Mouse (Mus musculus): ENCODE measurements around the gene Magi3.

The Magi3 gene

DNA sequence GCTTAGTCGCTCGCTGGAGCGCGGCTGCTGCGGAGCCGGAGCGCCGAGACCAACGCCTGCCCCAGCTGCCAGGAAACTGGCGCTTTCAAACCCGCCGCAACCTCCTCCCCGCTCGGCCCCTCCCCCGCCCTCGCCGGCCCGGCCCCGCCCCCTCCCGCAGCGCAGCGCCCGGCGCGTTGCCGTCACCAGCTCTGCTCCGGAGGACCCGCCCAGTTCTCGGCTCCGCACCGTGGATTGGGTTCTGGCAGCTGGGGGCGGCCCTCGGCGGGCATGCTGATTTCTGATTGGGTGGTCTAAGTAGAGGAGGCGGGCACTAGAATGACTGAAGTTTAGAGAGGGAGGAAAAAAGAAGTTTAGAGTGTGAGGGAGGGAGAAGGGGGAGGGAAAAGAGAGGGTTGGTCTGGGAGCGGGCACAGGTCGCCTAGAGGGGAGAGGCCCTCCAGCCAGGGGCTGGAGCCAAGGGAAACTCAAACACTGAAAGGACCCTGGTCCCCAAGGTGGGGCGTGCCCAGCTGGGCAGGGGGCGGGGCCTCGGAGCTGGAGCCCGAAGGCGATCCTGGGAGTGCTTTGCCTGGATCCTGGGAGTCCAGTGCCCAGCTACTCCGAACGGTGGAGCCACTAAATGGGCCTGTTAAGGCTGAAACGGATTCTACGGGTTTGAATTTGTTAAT is at the start of gene Magi3:
Gene Magi3, minus strand, starts transcription at position 80 of the 671 bp plus-strand sequence.
- peak; percentile 90 for DNase-seq (ENCODE audit: low spot score)

DNA sequence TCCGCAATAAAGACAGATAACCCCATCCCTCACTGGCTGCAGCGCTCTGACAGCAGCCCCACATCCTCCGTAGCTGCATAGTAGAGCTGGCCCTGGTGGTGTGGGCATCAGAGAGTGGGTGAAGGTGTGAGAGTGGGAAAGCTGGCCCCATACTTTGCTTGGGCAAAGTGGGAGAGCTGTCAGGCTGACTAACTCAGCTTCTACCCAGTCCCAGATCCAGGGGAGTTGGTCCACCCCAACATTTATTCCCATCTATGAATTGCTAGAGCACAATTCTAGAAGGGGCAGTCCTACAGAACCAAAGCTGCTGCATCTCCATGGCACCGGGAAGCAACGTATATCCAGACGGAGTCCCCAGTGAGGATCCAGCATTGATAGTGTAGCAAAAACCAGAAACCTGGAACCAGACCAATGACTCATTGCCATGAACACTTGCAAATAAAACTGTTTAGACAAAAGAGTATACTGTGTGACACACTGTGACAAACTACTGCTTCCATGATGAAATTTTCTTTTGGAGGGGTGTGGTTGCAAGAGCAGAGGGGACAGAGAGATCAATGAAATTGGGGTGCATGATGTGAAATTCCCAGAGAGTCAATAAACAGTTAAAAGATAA is 44.5 kb upstream of the Magi3 start:
- DNase-seq (ENCODE audit: low spot score), result no peak

DNA sequence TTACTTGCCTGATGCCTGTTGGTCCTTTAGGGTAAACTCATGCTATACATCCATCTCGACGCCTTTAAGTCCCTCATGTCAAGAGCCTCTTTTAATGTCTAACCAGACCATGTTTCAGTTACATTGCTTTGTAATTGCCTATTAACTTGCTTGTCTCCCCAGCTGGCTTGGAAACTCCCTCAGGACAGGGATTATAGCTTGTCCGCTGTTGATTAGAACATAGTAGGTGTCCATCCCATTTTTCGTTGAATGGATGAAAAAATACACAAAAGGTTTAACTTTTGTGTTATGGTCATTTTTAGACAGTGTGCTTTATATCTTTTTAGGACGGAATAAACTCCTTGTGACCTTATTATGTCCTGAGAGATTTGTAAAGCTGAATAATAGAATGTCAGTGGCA is 40.0 kb upstream of the Magi3 start:
- DNase-seq (ENCODE audit: low spot score), result no peak

DNA sequence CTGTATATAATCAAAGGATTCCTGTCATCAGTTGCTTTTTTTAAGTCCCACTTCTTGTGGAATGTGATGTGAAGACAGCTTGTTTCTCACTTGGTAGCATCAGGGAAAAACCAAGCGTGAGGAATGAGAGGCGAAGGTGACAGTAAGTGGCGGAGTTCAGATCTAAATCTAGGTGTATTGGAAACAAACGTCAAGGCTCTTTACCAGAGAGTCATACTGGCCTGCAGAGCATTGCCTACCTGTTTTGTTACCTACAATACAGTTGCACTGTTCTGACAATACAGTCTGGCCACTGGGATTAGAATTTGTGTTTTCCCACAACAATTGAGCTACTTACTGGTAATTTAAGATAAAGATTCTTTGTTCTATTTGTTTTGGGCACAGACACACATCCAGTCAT is 39.0 kb upstream of the Magi3 start:
- no peak for DNase-seq (ENCODE audit: low spot score)

DNA sequence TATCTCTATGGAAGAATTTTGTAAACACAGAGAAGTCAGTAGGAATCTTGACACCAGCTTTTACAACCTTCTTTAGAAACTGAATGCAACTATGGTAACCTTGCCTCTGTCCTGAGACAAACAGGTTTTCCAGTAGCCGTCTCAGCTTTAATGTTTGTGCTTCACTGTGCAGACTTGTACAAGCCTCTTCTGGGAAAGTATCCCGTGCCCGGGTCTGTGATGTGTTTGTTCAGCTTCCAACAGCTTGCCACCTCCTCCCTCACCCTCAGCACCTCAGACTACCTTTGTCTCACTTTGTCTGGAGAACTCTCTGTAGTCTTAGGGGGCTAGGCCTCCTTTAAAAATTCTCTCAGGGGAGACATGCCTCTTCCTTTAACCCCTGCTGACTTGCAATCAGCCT is 36.9 kb upstream of the Magi3 start:
- DNase-seq (ENCODE audit: low spot score), result no peak

DNA sequence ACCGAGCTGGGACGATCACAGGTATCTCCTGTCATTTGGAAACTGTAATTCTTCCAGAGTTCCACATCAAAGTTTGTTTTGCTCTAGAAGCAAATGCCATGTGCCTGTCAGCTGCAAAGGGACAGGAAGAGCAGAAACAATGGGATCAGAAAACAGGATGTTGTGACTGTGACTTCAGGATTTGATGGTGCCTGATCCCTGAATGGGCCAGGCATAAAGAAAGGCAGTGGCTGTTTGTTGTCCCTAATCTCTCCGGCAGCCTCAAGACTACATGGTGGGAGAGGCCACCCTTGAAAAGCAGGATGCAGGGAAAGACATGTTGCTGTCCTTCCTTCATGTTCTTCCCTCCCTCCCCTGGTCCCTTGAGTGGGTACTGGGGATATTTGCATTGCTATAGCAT is 33.6 kb upstream of the Magi3 start:
- DNase-seq (ENCODE audit: low spot score), result no peak

DNA sequence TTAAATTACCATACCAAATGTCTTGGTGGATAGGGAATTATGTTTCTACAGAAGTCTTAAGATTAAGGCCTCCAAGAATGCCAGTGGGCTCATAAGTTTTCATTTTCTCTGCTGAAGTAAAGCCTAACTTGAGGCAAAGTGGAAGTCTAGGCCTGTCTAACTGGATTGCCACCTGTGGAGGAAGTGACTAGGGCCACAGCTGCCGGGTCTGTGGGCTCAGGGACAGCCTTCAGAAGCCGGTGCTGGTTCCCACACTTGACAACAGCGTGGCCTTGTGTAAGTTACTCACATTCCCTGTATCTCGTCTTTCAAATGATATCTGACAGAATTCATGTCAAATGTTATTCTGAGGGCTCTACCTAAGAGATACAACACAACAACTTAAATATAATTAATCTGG is 27.7 kb upstream of the Magi3 start:
- no peak for DNase-seq (ENCODE audit: low spot score)

DNA sequence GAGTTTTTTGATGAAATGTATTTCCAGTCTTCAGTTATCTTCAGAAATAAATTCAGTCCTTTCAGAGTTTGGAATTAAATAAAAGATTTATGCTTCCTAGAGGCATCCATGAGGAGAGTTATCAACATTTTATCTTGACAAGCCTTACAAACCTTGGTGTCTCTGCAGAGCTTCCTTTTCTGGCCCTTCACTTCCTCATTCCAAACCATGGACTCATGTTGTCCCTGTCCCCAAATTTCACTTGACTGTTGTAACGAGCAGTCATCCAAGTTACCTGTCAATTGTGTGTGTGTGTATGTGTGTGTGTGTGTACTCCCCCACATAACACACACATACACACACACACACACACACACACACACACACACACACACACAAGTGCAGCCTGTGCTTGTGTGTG is 26.9 kb upstream of the Magi3 start:
- no peak for DNase-seq (ENCODE audit: low spot score)

DNA sequence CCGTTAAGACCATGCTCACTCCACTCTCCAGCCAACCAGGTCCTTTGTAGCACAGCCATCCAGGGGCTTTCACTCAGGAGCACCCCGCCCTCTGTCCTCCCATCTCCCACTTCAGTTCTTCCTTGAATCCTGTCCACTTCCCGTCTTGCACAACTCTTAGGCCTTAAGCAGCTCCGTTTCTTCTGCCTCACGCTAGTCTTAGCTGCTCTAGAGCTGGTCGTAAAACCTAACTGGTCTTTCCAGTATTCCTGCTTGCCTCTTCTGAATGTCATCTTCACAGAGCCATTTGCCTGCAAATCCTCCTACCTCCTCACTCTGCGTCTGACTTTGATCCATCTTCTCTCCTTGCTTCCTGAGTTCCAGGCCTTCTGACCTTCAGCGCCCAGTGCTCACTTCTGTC is 24.2 kb upstream of the Magi3 start:
- no peak for DNase-seq (ENCODE audit: low spot score)

DNA sequence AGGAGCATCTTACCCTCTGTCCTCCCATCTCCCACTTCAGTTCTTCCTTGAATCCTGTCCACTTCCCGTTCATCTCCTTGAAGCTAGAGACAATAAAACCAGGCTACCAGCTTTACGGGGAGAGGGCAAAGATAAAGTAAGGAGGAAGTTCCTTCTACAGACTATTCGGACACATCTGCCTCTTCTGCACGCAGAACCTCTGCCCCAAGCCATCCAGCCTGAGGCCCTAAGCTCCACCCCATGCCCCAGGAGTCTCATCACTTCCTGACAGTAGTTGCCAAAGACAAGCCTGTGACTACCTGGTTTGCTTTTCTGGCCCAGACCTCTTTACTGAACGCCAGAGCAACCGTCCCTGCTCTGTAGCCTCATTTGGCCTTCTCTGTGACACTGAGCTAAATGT is 23.8 kb upstream of the Magi3 start:
- DNase-seq (ENCODE audit: low spot score), result no peak

DNA sequence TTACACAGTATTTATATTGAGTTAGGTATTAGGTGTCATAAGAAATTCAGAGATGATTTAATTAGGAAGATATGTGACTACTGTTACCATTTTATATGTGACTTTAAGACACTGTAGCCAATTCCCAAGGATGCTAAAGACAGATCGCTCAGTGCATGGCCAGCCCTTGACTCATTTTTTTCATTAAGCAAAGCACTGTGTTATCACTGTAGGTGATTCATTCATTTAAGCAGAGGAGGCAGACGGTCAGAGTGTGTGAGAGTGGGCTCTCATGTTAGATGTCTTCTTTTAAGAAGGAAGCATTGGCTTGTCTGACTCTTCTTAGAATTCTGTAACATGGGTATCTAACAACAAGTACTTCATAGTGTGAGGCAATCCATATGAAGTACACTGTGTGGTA is 19.6 kb upstream of the Magi3 start:
- no peak for DNase-seq (ENCODE audit: low spot score)

DNA sequence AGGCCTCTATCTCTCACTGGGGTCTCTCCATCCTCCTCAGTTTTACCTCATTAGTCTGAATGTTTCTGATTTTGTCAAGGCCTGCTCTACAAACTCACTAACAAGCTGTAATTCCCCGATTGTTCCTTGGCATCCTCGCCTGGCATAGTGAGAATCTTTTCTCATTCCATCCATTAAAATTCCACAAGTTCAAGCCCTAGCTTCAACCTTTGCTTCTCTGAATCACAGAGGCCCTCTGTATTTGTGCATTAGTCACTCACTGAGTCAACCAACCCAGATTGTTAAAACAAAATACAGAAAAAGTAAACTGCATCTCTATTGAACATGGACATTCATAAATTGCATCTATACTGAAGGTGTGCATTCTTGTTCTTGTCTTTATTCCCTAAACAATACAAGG is 19.2 kb upstream of the Magi3 start:
- DNase-seq (ENCODE audit: low spot score), result no peak

DNA sequence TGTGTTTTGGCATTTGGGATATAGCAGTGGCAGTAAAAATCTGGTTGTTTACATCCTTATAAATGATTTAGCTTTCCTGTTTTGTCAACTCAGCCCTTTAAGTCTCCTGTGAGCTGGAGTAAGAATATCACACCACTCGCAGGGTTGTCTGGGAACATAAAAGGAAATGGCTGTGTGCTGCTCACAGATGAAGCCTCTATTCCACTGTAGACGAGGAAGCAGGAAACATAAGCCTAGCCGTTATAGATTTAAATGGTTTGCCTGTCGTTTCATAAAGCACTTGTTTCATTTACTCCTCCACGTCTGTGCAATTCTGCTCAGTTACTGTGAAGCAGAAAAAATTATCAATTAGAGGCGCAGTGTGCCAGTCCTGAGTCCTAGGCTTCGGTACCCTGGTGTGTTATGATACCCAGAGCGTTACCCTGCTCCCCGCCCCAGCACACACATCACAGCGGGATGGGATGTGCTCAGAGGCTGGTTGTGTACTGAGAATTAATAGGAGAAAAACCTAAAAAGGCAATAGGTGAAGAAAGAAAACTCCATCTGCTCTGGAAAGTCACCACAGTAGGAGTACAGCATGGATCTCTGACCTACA is 17.8 kb upstream of the Magi3 start:
- no peak for DNase-seq (ENCODE audit: low spot score)

DNA sequence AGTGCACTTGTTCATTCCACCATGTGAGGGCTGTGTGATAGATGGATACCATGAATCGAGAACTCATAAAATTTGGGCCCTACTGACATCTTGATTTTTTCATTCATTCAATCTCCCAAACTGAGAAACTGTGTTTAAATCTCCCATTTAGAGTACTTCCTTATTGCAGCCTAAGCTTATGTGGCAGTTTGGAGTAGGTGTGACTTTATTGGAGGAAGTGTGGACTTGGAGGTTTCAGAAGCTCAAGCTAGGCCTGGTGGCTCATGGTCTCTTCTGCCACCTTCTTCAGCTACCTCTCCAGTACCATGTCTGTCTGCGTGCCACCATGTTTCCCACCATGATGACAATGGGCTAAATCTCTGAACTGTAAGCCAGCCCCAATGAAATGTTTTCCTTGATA is 15.9 kb upstream of the Magi3 start:
- DNase-seq (ENCODE audit: low spot score), result no peak

DNA sequence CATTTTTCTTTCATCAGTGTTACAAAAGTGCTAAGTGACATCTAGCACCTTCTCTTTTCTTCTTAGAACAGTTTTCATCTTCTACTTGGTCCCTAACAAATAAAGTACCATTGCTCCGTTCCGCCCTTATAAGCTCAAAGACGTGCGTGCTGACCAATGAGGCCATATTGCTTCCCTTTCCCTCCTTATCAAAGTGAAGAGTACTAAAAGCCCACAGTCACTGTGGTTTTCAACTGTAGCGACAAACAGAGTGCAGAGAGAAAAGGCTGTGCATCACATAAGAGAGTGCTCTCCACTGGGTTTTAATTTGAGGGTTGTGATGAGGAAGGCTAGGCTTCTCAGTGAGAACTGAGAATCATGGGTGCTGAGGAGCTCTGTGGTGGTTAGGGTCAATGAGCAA is 14.9 kb upstream of the Magi3 start:
- DNase-seq (ENCODE audit: low spot score), result no peak

DNA sequence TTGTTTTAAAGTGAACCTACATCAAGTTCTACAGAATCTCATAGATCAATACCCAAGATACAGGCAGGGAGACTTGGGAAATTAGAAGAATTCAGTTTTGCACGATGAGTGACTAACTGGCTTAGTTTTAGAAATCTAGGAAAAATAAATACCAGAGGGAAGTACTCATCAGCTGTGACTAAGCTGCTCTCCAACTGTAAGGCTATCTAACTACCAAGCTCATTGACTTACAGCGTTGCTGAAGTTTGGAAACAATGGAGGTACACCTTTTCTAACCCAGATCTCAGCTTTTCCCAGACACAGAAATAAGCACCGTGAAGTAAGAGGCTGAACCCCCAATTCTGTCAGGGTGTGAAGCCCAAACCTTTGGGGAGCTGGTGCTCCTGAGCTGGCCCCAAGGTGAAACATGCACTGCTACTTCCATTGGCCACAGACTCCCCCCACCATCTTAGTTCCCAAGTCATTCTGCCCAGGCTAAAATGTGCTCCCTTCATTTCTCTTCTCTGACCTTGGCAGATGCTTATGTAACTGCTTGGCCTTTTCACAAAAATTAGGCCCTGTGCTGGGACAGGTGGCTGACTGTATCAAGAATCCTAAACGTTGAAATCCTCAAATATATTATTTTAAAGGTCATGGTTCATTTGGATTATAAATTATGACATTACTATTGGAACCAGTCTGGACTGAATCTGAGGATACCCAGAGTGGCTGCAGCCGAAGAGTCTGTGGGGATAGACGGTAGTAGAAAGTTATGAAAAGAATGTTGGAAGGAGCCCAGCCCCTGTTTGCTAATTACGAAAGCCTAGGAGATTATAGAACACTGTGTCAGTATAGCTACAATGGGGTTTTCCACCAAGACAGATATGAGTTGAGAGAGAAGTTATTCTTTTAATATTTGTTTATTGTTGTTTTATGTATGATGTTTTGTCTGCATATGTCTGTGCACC is 13.5 kb upstream of the Magi3 start:
- DNase-seq (ENCODE audit: low spot score), result no peak

DNA sequence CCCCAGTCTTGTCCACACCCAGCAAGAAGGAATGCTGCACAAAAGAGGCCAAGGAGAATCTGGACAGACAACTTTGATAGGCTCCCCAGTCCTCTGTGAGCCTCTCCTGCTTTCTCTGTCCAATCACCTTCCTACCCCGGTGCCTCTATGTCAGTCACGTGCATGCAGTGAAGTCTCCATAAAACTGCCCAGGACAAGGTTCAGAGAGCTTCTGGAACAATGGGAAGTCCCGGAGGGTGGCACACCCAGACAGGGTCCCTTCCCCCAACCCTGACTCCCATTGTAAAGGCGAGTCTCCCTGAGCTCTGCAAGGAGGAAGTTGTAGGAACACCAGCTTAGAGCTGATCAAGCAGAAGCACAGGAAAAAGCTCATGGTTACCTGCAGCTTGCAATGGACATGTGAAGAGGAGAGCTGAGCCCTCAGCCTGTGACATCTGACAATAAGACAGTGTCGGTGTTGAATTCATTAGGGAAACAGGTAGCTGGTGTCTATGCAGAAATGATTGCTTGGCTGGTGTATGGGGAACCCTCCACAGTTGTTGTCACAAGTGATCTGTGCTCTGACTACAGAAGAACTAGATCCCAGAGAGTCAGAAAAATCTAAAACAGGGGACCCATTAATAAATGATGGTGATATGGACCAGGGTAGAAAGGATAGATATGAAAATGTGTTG is 7.4 kb upstream of the Magi3 start:
- no peak for DNase-seq (ENCODE audit: low spot score)

DNA sequence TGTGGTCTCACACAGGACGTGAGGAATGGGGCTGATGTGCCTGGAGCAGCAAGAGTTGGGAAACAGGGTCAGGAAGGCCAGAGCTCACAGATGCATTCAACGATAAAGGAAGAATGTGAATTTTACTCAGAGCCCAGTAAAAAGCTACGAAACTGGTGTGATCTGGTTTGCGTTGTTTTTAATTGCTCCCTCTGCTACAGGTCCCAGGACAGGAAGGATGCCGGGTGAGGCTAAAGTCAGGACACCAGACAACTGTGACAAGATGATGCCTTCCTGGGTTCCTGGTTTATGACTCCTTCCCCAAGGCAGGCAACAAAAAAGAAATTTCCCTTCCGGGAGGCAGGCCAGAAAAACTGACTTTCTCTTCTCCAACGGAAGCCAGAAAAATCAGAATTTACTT is 6.6 kb upstream of the Magi3 start:
- no peak for DNase-seq (ENCODE audit: low spot score)

DNA sequence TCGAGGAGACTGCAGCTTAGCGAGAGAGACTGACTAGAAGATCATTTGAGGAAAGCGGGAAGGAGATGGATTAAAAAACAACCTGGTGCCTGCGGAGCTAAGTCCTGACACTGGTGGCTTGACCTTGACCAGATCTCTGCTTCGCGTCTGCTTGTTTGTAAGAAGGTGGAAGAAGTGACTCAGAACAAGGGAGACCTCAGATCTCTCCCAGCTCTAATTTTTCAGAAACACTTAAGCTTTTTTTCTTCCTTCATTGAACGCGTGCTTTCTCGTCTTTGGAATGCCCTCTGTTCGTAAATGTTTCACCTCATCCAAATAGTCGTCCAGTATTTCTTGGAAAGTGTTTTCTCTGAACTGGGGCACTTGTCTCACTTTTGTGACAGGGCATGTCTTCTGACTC is 982 bp upstream of the Magi3 start:
- no peak for DNase-seq (ENCODE audit: low spot score)

DNA sequence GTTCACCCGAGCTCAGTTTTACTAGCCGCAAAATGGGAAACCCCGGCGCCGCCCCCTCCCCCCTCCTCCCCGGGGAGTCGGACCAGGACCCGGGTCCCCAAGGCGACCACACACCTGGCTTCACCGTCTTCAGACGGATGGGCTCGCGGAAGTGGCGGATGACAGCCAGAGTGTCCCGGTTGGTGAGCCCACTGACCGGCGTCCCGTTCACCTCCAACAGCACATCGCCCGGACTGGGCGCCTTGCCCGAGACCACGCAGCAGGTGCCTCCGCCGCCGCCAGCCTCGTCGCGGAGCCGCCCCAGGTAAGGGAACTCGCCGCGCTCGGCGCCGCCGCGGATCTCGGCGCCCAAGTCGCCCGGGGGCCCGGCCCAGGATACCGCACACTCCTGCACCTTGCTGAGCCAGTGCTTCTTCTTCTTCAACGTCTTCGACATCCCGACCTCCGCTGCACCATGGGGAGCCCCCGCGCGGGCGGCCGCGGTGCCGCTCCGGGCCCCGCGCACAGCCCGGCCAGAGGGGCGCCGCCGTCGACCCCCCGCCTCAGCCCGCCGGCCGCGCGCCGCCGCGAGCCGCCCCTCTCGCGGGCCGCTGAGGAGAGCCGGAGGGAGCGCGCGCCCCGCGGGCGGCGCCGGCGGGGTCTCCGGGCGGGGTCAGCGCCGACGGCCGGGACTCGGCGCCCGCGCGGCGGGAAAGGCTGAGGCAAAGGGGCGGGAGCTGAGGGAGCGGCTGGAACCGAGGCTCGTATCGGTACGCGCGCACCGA is 461 bp downstream of the Magi3 start:
- peak; percentile 14 for DNase-seq (ENCODE audit: low spot score)

DNA sequence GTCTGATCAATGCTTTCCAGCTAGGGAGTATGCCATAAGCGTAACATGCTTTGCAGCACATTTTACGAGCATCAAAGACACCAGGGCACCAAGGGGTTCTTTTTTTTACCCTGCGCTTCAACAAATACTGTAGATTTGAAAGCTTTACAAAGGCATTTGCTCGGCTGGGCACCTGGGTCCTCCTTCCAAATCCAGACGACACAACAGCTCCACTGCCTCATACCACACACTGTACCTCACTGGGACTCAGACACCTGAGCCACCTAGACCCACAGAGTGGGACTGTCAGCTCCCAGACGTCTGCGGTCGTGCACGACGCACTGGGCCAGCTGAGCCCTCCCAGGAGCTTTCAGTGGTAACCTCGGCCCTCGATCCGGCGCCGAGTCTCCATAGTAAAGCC is 1.2 kb downstream of the Magi3 start:
- DNase-seq (ENCODE audit: low spot score), result no peak
